Mouse (Mus musculus): ENCODE measurements around the gene Pkn3. TPM values are rescaled to one million over a fixed set of nuclear protein-coding genes. Genes with fewer than 3 reads are reported as not detected.
"Not testable (repeated sequence)": the region's sequence is repeated elsewhere in the genome, so short reads cannot be mapped to it uniquely, and the experiment has no call there.

Pkn3 gene
- polyA plus RNA-seq, 1 experiment from 2014 or later, result 10.6 TPM

DNA sequence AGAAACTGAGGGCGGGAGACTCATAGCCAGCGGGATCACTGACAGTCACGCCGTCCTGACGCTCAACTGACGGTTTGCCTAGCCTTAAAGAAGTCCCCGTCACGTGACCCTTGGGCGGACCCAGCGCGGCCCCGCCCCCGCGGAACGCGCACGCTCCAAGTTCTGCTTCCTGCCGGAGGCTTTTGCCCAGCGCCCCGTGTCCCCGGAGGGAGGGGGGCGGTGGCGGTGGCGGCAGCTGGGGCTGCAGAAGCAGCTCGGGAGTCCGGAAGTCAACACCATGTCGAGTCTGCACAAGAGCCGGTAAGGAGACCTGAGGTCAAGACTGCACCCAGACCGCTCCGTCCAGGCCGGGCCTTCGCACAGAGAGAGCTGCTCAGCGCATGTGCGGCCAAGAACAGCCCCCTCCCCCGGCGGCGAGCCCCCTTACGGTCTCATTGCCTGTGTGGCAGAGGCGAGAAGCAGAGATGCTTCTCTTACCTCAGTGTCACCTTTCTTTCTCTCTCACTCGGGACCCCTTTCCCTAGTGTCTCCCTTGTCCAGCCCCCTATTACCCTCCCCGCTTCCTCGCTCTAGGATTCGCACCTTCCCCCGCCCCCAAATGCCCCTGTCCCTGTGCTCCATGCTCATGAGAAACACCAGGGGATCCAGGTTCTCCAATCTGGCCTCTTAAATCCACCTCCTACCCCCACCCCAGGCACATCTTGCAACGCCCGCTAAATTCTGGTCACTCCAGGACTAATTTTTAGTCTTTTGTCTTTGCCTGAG is 56.3 kb downstream of the Pkn3 start, which contains the start of gene Tbc1d13:
TSS of gene Tbc1d13 (plus strand) at position 134 of the 765 bp plus-strand sequence.
- Histone ChIP-seq H3K27me3 (replicated peaks) (no peaks in the 10 kb centered on the region), H3K9me3 (no peaks in the 10 kb centered on the region), H3K4me1 (replicated peaks) (peaks cover 25% of the 10 kb centered on the region), H3K27ac (peak within 1 kb of the TSS; percentile 85), H3K4me2 (replicated peaks) (peak within 1 kb of the TSS; percentile 80), H3K36me3 (peaks cover 12% of the 10 kb centered on the region), H3K9ac (peak within 1 kb of the TSS; percentile 84), H3K4me3 (replicated peaks) (peak within 1 kb of the TSS; percentile 84)
- under 1% methylated on average over 46 of the region's 46 CpGs for WGBS
- peak; percentile 95 for ATAC-seq

DNA sequence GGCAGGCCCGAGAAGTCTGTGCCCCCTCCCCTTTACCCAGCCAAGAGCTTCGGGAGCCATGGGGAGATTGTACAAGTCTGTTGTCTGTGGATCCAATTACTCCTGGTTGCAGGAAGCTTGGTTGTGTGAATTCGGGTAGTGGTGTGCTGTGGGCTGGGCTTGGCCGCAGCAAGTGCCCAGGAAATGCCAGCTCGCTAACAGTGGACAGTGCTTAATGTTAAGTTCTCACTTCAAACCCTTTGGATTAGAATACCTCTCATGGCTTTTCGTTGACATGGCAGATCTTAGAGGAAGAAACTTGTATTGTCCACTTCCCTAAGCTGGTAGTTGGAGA is 56.9 kb downstream of the Pkn3 start:
- peak; percentile 1; the same call in 1 of the 2 replicates for ATAC-seq
- H3K4me3 ChIP-seq (replicated peaks), result peak overlapping the region; percentile 84
- H3K27ac ChIP-seq, result peak overlapping the region; percentile 85
- peak overlapping the region; percentile 80 for H3K4me2 ChIP-seq (replicated peaks)
- WGBS, result 17% methylated on average over 6 of the region's 6 CpGs
- no peaks in the 10 kb centered on the region for H3K27me3 ChIP-seq (replicated peaks)
- H3K9me3 ChIP-seq, result no peaks in the 10 kb centered on the region
- H3K36me3 ChIP-seq, result peaks cover 12% of the 10 kb centered on the region
- peaks cover 25% of the 10 kb centered on the region for H3K4me1 ChIP-seq (replicated peaks)
- H3K9ac ChIP-seq, result peak overlapping the region; percentile 84

- peaks cover 12% of the 10 kb centered on the region for H3K36me3 ChIP-seq
- peak overlapping the region; percentile 80 for H3K4me2 ChIP-seq (replicated peaks)
- peak overlapping the region; percentile 85 for H3K27ac ChIP-seq
- H3K4me3 ChIP-seq (replicated peaks), result peak overlapping the region; percentile 84
- H3K9me3 ChIP-seq, result no peaks in the 10 kb centered on the region
- peaks cover 25% of the 10 kb centered on the region for H3K4me1 ChIP-seq (replicated peaks)
- WGBS, result 52% methylated on average over 10 of the region's 10 CpGs
- no peak for ATAC-seq
- no peaks in the 10 kb centered on the region for H3K27me3 ChIP-seq (replicated peaks)
- peak overlapping the region; percentile 84; the same call in 1 of the 2 replicates for H3K9ac ChIP-seq
Observed at GRCm38 (mm10) chr2:30134928-30135620, 57.6 kb downstream of the Pkn3 start.

DNA sequence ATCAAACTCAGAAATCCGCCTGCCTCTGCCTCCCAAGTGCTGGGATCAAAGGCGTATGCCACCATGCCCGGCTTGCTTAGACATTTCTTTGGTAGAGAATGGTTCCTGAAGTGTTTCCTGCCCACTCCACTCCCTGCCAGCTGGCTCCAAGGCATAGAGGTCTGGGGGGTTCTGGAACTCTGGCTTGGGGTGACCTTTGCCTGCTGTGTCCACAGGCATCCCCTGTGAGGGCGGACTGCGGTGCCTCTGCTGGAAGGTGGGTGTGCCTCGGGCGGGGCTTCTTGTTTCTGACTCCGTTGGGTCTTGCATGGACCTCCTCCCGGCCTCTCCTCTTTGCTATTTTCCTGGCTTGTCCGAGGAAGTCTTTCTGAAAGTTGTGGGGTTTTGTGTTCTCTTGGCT is 59.0 kb downstream of the Pkn3 start:
- no peak overlapping the region for H3K4me3 ChIP-seq (replicated peaks)
- no peak for ATAC-seq
- H3K4me2 ChIP-seq (replicated peaks), result 0 out of 2 replicates have a peak overlapping the region, but pooled peaks have one; percentile 11
- H3K9ac ChIP-seq, result no peak overlapping the region
- no peak overlapping the region for H3K27ac ChIP-seq
- peaks cover 25% of the 10 kb centered on the region for H3K4me1 ChIP-seq (replicated peaks)
- no peaks in the 10 kb centered on the region for H3K9me3 ChIP-seq
- WGBS, result 76% methylated on average over 10 of the region's 10 CpGs
- no peaks in the 10 kb centered on the region for H3K27me3 ChIP-seq (replicated peaks)
- peaks cover 23% of the 10 kb centered on the region for H3K36me3 ChIP-seq

DNA sequence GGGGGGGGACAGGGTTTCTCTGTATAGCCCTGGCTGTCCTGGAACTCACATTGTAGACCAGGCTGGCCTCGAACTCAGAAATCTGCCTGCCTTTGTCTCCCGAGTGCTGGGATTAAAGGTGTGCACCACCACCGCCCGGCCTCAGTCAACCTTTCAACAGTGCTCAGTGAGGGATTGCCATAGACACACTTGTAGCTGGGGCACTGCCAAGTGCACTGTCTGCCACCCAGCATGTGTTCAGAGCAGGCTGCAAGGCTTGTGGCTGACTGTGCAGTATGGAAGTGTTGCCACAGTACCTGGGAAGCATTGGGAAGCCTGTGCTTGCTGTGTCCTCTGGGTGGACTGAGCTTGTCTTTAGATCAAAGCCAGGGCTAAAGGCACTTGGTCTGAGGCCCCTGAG is 62.5 kb downstream of the Pkn3 start:
- ATAC-seq; H3K9me3 ChIP-seq; H3K27me3 ChIP-seq (replicated peaks); H3K27ac ChIP-seq; H3K9ac ChIP-seq; H3K4me3 ChIP-seq (replicated peaks); H3K4me2 ChIP-seq (replicated peaks): not testable (repeated sequence)
- Histone ChIP-seq H3K36me3 (peaks cover 37% of the 10 kb centered on the region), H3K4me1 (replicated peaks) (peaks cover 11% of the 10 kb centered on the region)
- WGBS, result 85% methylated on average over 4 of the region's 4 CpGs

Other genes starting within 250 kb of the Pkn3 start
- gene Cercam, start 208.5 kb upstream of the Pkn3 start, polyA plus RNA-seq (2015; fragmentation: Nextera tagmentation; extraction: Ambion mirVana), result 23.7 and 24.2 TPM in 2 replicates
- gene Odf2, start 188.5 kb upstream of the Pkn3 start, polyA plus RNA-seq (2015; fragmentation: Nextera tagmentation; extraction: Ambion mirVana), result 43.0 and 44.9 TPM in 2 replicates
- gene Gle1, start 142.3 kb upstream of the Pkn3 start, polyA plus RNA-seq (2015; fragmentation: Nextera tagmentation; extraction: Ambion mirVana), result 44.5 and 45.5 TPM in 2 replicates
- 73.3 and 82.9 TPM in 2 replicates for gene Sptan1, start 112.1 kb upstream of the Pkn3 start, polyA plus RNA-seq (2015; fragmentation: Nextera tagmentation; extraction: Ambion mirVana)
- gene Wdr34, start 28.8 kb upstream of the Pkn3 start, polyA plus RNA-seq (2015; fragmentation: Nextera tagmentation; extraction: Ambion mirVana), result 20.9 and 24.7 TPM in 2 replicates
- gene Set, start 20.3 kb upstream of the Pkn3 start, polyA plus RNA-seq (2015; fragmentation: Nextera tagmentation; extraction: Ambion mirVana), result 437 and 494 TPM in 2 replicates
- gene Zdhhc12, start 16.0 kb downstream of the Pkn3 start, polyA plus RNA-seq (2015; fragmentation: Nextera tagmentation; extraction: Ambion mirVana), result 59.8 and 70.4 TPM in 2 replicates
- 5.0 and 5.6 TPM in 2 replicates for gene Zer1, start 46.9 kb downstream of the Pkn3 start, polyA plus RNA-seq (2015; fragmentation: Nextera tagmentation; extraction: Ambion mirVana)
- gene Tbc1d13, start 56.1 kb downstream of the Pkn3 start, polyA plus RNA-seq (2015; fragmentation: Nextera tagmentation; extraction: Ambion mirVana), result 7.8 and 8.2 TPM in 2 replicates
- 40.9 and 41.9 TPM in 2 replicates for gene Endog, start 93.8 kb downstream of the Pkn3 start, polyA plus RNA-seq (2015; fragmentation: Nextera tagmentation; extraction: Ambion mirVana)
- gene Spout1, start 100.8 kb downstream of the Pkn3 start, polyA plus RNA-seq (2015; fragmentation: Nextera tagmentation; extraction: Ambion mirVana), result 59.9 and 62.9 TPM in 2 replicates
- gene Kyat1, start 128.2 kb downstream of the Pkn3 start, polyA plus RNA-seq (2015; fragmentation: Nextera tagmentation; extraction: Ambion mirVana), result 18.4 and 19.6 TPM in 2 replicates
- 37.0 and 37.7 TPM in 2 replicates for gene Lrrc8a, start 160.0 kb downstream of the Pkn3 start, polyA plus RNA-seq (2015; fragmentation: Nextera tagmentation; extraction: Ambion mirVana)
- gene Gm28035, start 162.9 kb downstream of the Pkn3 start, polyA plus RNA-seq (2015; fragmentation: Nextera tagmentation; extraction: Ambion mirVana), result 0.21 and 0.29 TPM in 2 replicates
- gene Phyhd1, start 188.5 kb downstream of the Pkn3 start, polyA plus RNA-seq (2015; fragmentation: Nextera tagmentation; extraction: Ambion mirVana), result 9.8 and 11.5 TPM in 2 replicates
- gene Gm28038, start 203.4 kb downstream of the Pkn3 start, polyA plus RNA-seq (2015; fragmentation: Nextera tagmentation; extraction: Ambion mirVana), result not detected in 2 replicates
- gene Dolk, start 208.7 kb downstream of the Pkn3 start, polyA plus RNA-seq (2015; fragmentation: Nextera tagmentation; extraction: Ambion mirVana), result 28.8 and 34.4 TPM in 2 replicates
- gene Nup188, start 208.7 kb downstream of the Pkn3 start, polyA plus RNA-seq (2015; fragmentation: Nextera tagmentation; extraction: Ambion mirVana), result 29.1 and 29.4 TPM in 2 replicates